ENCODE assay signal across 22 mouse cellular contexts in genomic region chr10:94495496-94496235, GRCm38 (mm10).
DNase-seq lines count a peak whose midpoint lies in the region; ATAC-seq and TF ChIP-seq lines count a peak whose summit lies in the region.
"Had no signal": no experiment of that assay in that cellular context is flagged by ENCODE, and none has a peak within 500 bp of the region (broad histone marks: within the 10 kb centered on the region; RNA-seq: fewer than 3 reads in every experiment).

No protein-coding gene starts in this region.

- no peak for ATAC-seq in forebrain, embryonic 13.5 days
- no peak for ATAC-seq in forebrain, postnatal 0 days
- ATAC-seq in limb, embryonic 11.5 days (ENCODE audit: insufficient number of reproducible peaks, low FRiP score, low TSS enrichment, low read depth) = peak; percentile 70
- ATAC-seq: activated CD4-positive, CD25-positive, alpha-beta regulatory T cell, adult 4 months; Patski had no signal

- H3K4me3 ChIP-seq in forebrain, embryonic 13.5 days = no peak overlapping the region
- H3K4me3 ChIP-seq in forebrain, postnatal 0 days (ENCODE audit: low read depth, low read length) = no peak overlapping the region
- H3K4me3 ChIP-seq in limb, embryonic 11.5 days (ENCODE audit: low read depth, low read length) = no peak overlapping the region
- H3K4me3 ChIP-seq: erythroblast, embryonic 14.5 days; forebrain, embryonic 15.5 days; liver, embryonic 13.5 days had no signal

- peaks cover 41% of the 10 kb centered on the region for H3K4me1 ChIP-seq in forebrain, embryonic 13.5 days
- H3K4me1 ChIP-seq in forebrain, postnatal 0 days (ENCODE audit: insufficient read depth) = peaks cover 4% of the 10 kb centered on the region; the same call in 1 of the 2 replicates
- peaks cover 7% of the 10 kb centered on the region; the same call in 1 of the 2 replicates for H3K4me1 ChIP-seq in limb, embryonic 11.5 days (ENCODE audit: control insufficient read depth, insufficient read depth, low read length)
- H3K4me1 ChIP-seq: liver, embryonic 13.5 days had no signal

- no peaks in the 10 kb centered on the region for H3K27me3 ChIP-seq in forebrain, embryonic 13.5 days
- H3K27me3 ChIP-seq in forebrain, postnatal 0 days (ENCODE audit: insufficient read depth, low read length) = no peaks in the 10 kb centered on the region
- H3K27me3 ChIP-seq in limb, embryonic 11.5 days (ENCODE audit: control insufficient read depth, insufficient read depth, low read length) = no peaks in the 10 kb centered on the region
- H3K27me3 ChIP-seq: forebrain, embryonic 15.5 days; liver, embryonic 13.5 days; Patski had no signal

- DNase-seq in forebrain, postnatal 0 days = no peak
- peak; percentile 41 for DNase-seq in retina, postnatal 1 day
- DNase-seq in retina, embryonic 14.5 days (ENCODE audit: low spot score) = no peak
- DNase-seq in limb, embryonic 11.5 days (ENCODE audit: low spot score) = peak; percentile 44
- no peak for DNase-seq in kidney, adult 18-20 months
- no peak for DNase-seq in kidney, postnatal 36 days
- DNase-seq in embryo, embryonic 10 days (ENCODE audit: low spot score) = no peak
- DNase-seq: cerebellum, adult 9-10 months; heart, adult 18-20 months; heart, postnatal 4 days; kidney, adult 2 months; kidney, postnatal 25 days; liver, embryonic 13.5 days; midbrain, embryonic 14.5 days; right cerebral cortex, postnatal 14 days; thymus, postnatal 14 days had no signal

- no peaks in the 10 kb centered on the region for H3K9me3 ChIP-seq in forebrain, embryonic 13.5 days (replicated peaks)
- no peaks in the 10 kb centered on the region for H3K9me3 ChIP-seq in forebrain, postnatal 0 days (ENCODE audit: low read length)
- H3K9me3 ChIP-seq in limb, embryonic 11.5 days (ENCODE audit: control insufficient read depth, low read length) = no peaks in the 10 kb centered on the region
- H3K9me3 ChIP-seq: forebrain, embryonic 15.5 days; liver, embryonic 13.5 days had no signal

- no peak overlapping the region for H3K4me2 ChIP-seq in forebrain, embryonic 13.5 days
- H3K4me2 ChIP-seq in forebrain, postnatal 0 days (ENCODE audit: low read depth) = no peak overlapping the region
- no peak overlapping the region for H3K4me2 ChIP-seq in limb, embryonic 11.5 days (ENCODE audit: low read depth, severe bottlenecking)
- H3K4me2 ChIP-seq: liver, embryonic 13.5 days had no signal

- no peaks in the 10 kb centered on the region for H3K36me3 ChIP-seq in forebrain, embryonic 13.5 days (ENCODE audit: poor library complexity, severe bottlenecking)
- H3K36me3 ChIP-seq in forebrain, postnatal 0 days (ENCODE audit: insufficient read depth) = no peaks in the 10 kb centered on the region
- H3K36me3 ChIP-seq in limb, embryonic 11.5 days (ENCODE audit: control insufficient read depth, insufficient read depth, low read length) = no peaks in the 10 kb centered on the region
- H3K36me3 ChIP-seq: forebrain, embryonic 15.5 days; liver, embryonic 13.5 days had no signal

- peak overlapping the region; percentile 76; the same call in 1 of the 2 replicates for H3K27ac ChIP-seq in forebrain, embryonic 13.5 days
- H3K27ac ChIP-seq in forebrain, postnatal 0 days (ENCODE audit: low read depth, low read length) = no peak overlapping the region
- H3K27ac ChIP-seq in limb, embryonic 11.5 days (replicated peaks; ENCODE audit: low read depth, low read length) = no peak overlapping the region
- H3K27ac ChIP-seq: liver, embryonic 13.5 days; stomach, postnatal 0 days had no signal

- H3K9ac ChIP-seq in forebrain, embryonic 13.5 days = no peak overlapping the region
- no peak overlapping the region for H3K9ac ChIP-seq in forebrain, postnatal 0 days
- H3K9ac ChIP-seq in limb, embryonic 11.5 days (ENCODE audit: low read length) = no peak overlapping the region
- H3K9ac ChIP-seq: forebrain, embryonic 15.5 days; liver, embryonic 13.5 days had no signal

- 86% methylated on average over 7 of the region's 7 CpGs for WGBS in forebrain, embryonic 13.5 days
- WGBS in forebrain, postnatal 0 days = 89% methylated on average over 7 of the region's 7 CpGs
- WGBS in limb, embryonic 11.5 days = 74% methylated on average over 7 of the region's 7 CpGs

- TF ChIP-seq CTCF in forebrain, postnatal 0 days (IDR thresholded peaks at IDR 0.05; ENCODE audit: low read depth) = no peak

Comparison
In these comparisons a context has a peak if more than half of its experiments do, and no peak if none do; other contexts are left out.
1. DNase-seq: peak in retina, postnatal 1 day (single experiment) and limb, embryonic 11.5 days (single experiment); none in forebrain, postnatal 0 days (single experiment), retina, embryonic 14.5 days (single experiment), kidney, adult 18-20 months (single experiment), kidney, postnatal 36 days (0 of 2) and embryo, embryonic 10 days (single experiment).